Mouse (Mus musculus): Measurements from ENCODE around the gene Chmp6.

Gene Chmp6

DNA sequence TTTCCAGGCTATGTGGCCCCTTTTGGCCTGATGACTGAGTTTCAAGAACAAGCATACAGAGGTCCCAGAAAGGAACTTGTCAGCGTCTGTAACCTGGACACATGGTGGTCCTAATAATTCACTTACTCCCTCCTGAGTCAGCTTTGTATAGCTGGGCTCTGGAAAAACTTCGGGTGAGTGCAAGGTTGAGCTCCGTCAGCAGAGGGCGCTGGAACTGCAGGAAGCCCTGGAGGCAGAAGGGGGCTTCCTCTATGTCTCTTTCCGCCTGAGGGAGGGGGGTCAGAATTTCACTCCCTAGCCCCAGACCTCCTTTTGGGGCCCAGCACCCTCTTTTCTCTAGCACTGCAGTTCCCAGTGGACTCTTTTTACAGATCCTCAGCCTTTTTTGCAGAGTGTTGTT lies 3.8 kb upstream of the Chmp6 start:
- peak; percentile 93 for DNase-seq

GRCm38 (mm10) chr11:119912845-119913244 lies 396 bp upstream of the Chmp6 start:
- no peak for DNase-seq

DNA sequence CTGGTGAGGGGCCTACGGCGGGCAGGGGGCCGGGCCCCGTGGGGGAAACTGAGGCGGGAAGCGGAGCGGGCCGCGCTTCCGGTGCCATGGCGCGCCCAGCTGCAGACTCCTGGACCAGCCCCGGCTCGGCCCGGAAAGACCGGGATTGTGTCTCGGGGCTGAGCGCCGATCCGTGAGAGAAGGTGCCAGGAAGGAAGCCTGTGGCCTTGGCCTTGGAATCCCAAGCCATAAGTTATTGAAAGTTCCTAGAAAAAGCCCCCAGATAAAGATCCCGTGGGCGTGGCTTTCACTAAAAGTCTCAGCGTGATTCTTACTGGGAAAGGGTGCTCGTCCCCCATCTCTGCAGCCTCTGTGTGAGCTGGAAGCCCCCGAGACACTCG lies 684 bp downstream of the Chmp6 start:
- DNase-seq: no peak

- DNase-seq: no peak
These were observed 1.1 kb downstream of the Chmp6 start for GRCm38 (mm10) chr11:119914381-119914780.

- no peak for DNase-seq
These were observed 2.4 kb downstream of the Chmp6 start for GRCm38 (mm10) chr11:119915666-119916065.

DNA sequence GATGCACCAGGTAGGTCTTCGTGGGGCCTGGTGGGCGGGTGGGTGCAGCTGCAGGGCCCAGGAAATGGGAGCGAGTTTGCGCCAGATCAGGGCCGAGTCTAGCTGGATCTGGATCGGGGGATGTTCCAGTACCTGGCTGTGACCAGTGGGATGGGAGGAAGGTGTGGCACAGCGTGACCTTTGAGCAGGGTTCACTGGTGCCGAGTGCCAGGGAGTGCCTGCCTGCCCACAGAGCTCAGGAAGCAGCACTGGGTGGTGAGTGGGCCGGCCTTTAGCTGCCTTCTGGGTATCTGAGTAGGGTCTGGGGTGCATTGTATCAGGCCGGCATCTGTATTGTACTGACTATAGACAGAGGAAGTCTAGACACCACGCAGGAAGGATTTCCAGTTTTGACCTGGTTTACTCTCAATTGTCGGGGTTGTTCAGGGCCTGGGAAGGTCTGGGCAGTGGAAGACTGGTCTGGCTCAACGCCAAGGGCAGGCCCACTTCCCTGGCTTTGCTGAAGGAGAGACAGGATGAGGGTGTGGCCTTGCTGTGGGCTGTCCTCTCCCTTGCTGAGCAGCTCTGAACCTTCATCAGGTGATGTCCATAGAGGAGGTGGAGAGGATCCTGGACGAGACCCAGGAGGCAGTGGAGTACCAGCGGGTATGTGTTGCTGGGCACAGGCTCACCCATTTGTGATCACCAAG lies 3.0 kb downstream of the Chmp6 start:
- no peak for DNase-seq

DNA sequence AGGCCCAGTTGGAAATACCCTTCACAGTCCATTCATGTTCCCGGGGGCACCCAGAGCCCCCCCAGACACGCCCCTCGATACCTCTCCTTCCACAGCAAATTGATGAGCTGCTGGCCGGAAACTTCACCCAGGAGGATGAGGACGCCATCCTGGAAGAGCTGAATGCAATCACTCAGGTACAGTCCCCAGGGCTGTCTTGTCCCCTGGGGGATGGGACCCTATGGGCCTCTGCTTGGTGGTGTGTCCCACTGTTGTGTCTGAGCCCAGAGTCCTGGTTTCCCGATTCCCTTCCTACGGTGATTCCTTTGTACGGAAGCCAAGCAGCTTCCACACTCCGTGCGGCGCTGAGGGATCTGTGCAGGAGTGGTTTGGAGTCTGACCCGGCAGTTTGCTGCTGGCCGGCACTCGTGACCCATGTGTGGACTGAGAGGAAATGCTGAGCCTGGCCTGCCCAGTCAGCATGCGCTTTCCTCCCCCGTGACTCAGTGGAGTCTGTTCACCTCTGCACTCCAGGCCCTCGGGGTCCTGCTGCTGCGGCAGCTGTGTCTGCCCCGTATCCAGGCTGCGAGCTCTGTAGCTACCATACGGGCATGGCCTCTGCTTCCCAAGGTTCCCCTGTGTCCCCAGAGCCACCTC lies 3.7 kb downstream of the Chmp6 start:
- DNase-seq: no peak

DNA sequence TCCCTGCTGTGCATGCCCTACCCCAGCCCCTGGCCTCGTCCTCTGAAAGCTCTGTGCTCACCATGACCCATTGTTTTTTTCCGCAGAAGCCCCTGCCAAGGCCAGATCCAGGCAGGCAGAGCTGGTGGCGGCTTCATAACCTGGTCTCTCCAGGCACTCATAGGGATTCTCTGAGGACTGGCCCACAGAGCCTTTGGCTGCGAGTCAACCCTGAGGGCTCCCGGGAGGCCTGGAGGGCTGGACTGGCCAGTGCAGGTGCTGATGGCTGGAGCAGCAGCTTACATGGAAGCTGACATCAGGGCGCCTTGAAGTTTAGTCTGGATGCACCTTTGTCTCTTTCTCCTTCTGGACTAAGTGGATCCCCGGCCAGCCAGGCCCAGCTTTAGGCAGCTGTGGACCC lies 5.3 kb downstream of the Chmp6 start:
- DNase-seq: no peak

- no peak for DNase-seq
These were observed 6.2 kb downstream of the Chmp6 start for GRCm38 (mm10) chr11:119919432-119919831.

DNA sequence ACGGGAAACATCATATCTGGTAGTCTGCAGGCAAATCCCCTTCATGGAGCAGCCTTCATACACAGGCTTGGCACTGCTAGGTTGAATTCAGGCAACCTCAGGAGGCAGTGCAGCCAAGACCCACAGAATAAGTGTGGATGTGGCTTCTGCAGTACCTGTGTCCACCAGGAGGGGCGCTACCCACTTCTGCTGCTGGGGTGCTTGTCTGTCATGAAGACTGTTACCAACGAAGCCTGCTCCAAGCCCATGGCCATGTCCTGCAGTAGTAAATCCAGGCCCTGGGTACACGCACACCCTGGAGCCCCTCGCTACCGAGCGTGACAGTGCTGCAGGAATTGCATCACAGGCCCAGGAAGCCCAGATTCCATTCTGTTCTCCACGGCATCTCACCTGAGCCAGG lies 6.7 kb downstream of the Chmp6 start:
- DNase-seq: peak; percentile 91

DNA sequence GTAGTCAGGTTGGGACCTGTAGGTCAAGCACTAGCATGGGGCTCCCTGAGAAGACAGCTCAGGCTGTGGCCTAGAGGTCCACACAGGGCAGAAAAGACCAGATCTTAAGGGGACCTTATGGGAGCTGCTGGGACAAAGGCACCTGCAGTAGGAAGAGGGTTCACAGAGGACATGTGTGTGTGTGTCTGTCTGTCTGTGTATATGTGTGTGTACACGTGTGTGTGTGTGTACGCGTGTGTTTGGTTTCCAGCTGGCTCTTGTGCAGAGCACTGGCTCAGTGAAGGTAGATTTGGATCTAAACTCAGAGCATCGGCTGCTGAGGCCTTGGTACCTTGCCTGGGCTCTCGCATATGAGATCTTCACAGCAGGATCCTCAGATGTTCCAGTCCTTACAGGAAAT lies 7.4 kb downstream of the Chmp6 start:
- DNase-seq: no peak

GRCm38 (mm10) chr11:119925176-119925575 lies 11.9 kb downstream of the Chmp6 start:
- DNase-seq: no peak

- DNase-seq: no peak
These were observed 13.5 kb downstream of the Chmp6 start for GRCm38 (mm10) chr11:119926762-119927161.

- peak; percentile 81 for DNase-seq
These were observed 14.9 kb downstream of the Chmp6 start for GRCm38 (mm10) chr11:119928023-119928681.

DNA sequence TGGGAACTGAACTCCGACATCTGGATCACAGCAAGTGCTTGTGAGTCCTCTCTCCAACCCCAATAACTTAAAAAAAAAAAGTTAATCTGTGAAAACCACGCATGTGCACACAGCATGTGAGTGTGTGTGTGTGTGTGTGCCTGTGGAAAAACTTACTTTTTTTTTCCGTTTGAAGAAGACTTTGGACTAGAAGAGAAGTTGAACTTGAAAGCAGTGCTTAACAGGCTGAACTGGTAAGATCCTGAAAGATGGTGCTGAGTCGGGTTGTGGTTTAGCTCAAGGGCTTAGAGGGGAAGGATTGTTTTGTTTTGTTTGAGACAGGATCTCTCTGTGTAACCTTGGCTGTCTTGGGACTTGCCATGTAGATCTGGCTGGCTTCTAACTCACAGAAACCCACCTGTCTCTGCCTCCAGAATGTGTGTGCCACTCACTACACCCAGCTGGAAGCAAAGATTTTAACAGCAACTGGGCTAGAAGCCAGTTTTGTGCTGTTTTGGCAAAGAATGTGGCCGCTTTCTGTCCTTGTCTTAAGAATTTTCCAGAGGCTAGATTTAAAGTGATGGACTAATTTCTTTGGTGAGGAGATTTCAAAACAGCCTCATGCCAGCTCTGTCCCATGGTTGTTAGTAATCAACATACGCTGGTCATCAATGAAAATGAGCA lies 16.5 kb downstream of the Chmp6 start:
- DNase-seq: no peak

- DNase-seq: no peak
These were observed 18.6 kb downstream of the Chmp6 start for GRCm38 (mm10) chr11:119931809-119932208.

GRCm38 (mm10) chr11:119933142-119933541 lies 19.9 kb downstream of the Chmp6 start:
- no peak for DNase-seq

DNA sequence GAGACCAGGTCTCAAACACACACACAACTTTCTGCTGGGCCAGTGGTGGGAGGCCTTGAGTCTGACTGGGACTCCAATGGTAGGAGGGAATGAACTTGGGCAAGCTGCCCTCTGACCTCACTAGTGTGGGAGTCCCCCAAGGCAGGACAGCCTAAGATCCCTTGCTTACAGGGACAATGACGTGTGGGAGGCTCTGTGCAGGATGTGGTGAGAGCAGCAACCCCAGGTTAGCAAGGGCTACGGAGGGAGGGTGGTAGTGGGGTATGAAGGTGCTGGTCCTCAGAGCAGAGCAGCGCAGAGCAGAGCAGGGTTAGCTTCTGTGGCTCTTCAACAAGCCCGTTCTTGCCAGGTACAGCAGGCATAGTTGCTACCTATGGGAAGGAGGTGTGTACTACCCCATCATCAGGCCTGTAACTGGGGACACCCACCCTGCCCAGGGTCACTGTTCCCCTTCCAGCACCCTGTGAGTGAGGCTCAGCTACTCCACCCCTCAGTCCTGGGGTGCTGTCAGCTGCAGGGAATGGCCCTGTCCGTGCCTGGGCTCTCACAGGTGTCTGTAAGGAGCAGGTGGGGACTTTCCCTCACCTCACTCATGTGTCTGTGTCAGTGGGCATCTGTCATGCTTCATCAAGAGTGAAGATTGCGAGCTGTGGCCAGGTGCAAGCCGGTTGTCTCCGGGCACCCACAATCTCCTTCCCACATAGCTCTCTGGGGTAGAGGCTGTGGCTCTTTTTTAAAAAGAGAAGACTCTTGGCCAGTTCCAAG lies 20.8 kb downstream of the Chmp6 start:
- peak; percentile 49 for DNase-seq

GRCm38 (mm10) chr11:119934773-119935172 lies 21.5 kb downstream of the Chmp6 start:
- DNase-seq: no peak

DNA sequence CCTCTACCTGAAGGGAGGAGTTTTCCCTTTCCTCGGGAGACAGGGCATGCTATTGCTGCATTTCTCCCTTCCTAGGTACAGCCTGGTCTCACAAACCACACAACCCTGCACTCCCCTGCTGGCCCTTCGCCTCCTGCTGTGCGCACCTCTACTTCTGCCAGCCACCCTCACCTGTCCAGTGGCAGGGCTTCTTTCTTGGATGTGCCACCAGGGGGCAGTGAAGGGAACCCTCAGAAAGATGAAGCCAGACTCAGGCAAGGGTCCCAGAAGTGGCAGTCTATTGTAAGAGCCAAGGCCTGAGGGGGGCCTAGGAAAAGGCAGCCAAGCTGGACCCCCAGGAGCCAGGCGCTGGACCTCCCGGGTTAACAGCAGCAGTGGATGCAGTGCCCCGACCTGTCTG lies 22.2 kb downstream of the Chmp6 start:
- peak; percentile 89 for DNase-seq

GRCm38 (mm10) chr11:119936456-119936855 lies 23.2 kb downstream of the Chmp6 start:
- no peak for DNase-seq

GRCm38 (mm10) chr11:119937216-119937615 lies 24.0 kb downstream of the Chmp6 start:
- no peak for DNase-seq
